Mouse (Mus musculus) heart, adult 2 months (tissue): ENCODE data around the gene Slc25a42.

ENCODE experiments used
- CTCF ChIP-seq: fragments of 200-600 bp; IDR thresholded peaks from 2 replicates; pipeline ENCODE4 v1.8.1; 2022; ENCODE audit warnings: antibody characterized with exemption, mild to moderate bottlenecking, moderate library complexity
- POLR2A ChIP-seq: fragments of 200-500 bp; IDR thresholded peaks from 2 replicates; pipeline ENCODE4 v1.6.1; 2011; ENCODE audit warnings: mild to moderate bottlenecking, low read depth, low read length, control low read depth; ENCODE audit not compliant: insufficient read depth

DNA sequence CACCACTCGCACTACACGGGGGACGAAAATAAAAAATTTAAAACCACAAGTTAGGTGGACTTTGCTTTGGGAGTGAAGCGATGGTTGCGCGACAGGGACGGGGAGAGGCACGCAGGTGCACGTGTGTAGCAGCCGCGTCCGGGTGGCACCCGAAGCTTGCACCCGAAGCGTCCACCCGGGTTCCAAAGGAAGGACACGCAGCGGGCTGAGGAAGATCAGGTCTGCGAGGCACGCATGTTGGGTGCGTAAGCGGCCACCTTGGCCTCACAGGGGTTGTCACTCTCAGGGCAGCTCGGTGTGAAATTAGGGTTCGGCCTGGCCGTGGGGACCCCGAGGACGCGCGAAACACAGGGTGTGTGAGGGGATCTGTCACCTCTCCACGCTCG is 386 bp downstream of the Slc25a42 start:
- TF ChIP-seq POLR2A (no peak), CTCF (no peak)
